Mouse (Mus musculus) adrenal gland, adult 8-10 months (tissue): Measurements from ENCODE around the gene Gfra1. TPM values are rescaled to one million over a fixed set of nuclear protein-coding genes. Genes with fewer than 3 reads are reported as not detected.

Source experiments
- DNase-seq: peaks from one replicate; pipeline ENCODE4 v3.0.0; 2022
- total RNA-seq, 4 experiments: library from RNA; stranded (reverse); gene quantifications; 2 replicates each; pipeline ENCODE4 v1.2.4; 2022

Gfra1 gene
- total RNA-seq, 4 experiments from 2014 or later: 1.1 to 5.7 (median 3.3) TPM

- DNase-seq: no peak
Measured at GRCm38 (mm10) chr19:58244148-58244547, 211.6 kb downstream of the Gfra1 start.

GRCm38 (mm10) chr19:58243604-58244003, 212.1 kb downstream of the Gfra1 start:
- DNase-seq: no peak

- DNase-seq: no peak
Measured at GRCm38 (mm10) chr19:58238325-58238724, 217.4 kb downstream of the Gfra1 start.

GRCm38 (mm10) chr19:58227725-58228124, 228.0 kb downstream of the Gfra1 start:
- no peak for DNase-seq

- no peak for DNase-seq
Measured at GRCm38 (mm10) chr19:58226882-58227281, 228.8 kb downstream of the Gfra1 start.

- no peak for DNase-seq
Measured at GRCm38 (mm10) chr19:58220061-58220831, 235.5 kb downstream of the Gfra1 start.

GRCm38 (mm10) chr19:58217591-58217990, 238.1 kb downstream of the Gfra1 start:
- DNase-seq: no peak

GRCm38 (mm10) chr19:58206496-58207044, 249.1 kb downstream of the Gfra1 start:
- no peak for DNase-seq

GRCm38 (mm10) chr19:58205470-58205869, 250.2 kb downstream of the Gfra1 start:
- DNase-seq: no peak

- DNase-seq: no peak
Measured at GRCm38 (mm10) chr19:58202627-58203026, 253.1 kb downstream of the Gfra1 start.

GRCm38 (mm10) chr19:58199679-58200078, 256.0 kb downstream of the Gfra1 start:
- no peak for DNase-seq

GRCm38 (mm10) chr19:58193733-58194456, 261.8 kb downstream of the Gfra1 start:
- no peak for DNase-seq

GRCm38 (mm10) chr19:58190947-58191346, 264.8 kb downstream of the Gfra1 start:
- no peak for DNase-seq

- DNase-seq: no peak
Measured at GRCm38 (mm10) chr19:58186558-58186957, 269.2 kb downstream of the Gfra1 start.

Other genes starting within 250 kb of the Gfra1 start
- gene Ccdc172, start 56.1 kb upstream of the Gfra1 start, total RNA-seq: not detected
- gene Pnlip, start 196.6 kb upstream of the Gfra1 start, total RNA-seq: not detected